Mouse (Mus musculus) urinary bladder, adult 2 months (tissue): ENCODE data around the gene Rabgap1l. TPM values are rescaled to one million over a fixed set of nuclear protein-coding genes. Genes with fewer than 3 reads are reported as not detected.
"Not testable (repeated sequence)": the region's sequence is repeated elsewhere in the genome, so short reads cannot be mapped to it uniquely, and the experiment has no call there.

Experiments used
- DNase-seq: peaks from one replicate; pipeline ENCODE4 v3.0.0; 2022; ENCODE audit warnings: low spot score
- polyA plus RNA-seq: library from polyadenylated mRNA; depleted of rRNA; stranded (reverse); fragments of >200 nt; gene quantifications from 2 replicates; pipeline ENCODE4 v1.2.3, GENCODE M21; 2012

The Rabgap1l gene
- polyA plus RNA-seq, 1 experiment, result 47.3 TPM

GRCm38 (mm10) chr1:160485731-160486130, 307.3 kb downstream of the Rabgap1l start:
- DNase-seq, result no peak

DNA sequence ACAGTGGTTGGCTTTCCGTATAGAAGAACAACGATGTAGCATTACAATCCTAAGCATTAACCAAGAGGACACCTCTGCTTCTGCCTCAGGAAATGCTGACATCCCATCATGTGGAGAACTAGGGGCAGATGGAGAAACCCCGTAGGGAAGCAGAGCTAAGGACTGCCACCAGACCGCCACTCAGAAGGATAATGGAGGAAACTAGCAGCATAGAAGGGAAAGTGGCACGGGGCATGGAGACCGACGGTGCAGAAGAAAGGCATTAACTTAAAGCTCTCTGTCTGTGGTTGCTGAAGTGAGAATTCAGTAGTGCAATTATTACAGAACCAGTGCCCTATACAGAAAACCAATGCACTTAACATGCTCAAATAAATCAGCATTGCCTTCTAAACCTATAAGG, 308.0 kb downstream of the Rabgap1l start:
- no peak for DNase-seq

DNA sequence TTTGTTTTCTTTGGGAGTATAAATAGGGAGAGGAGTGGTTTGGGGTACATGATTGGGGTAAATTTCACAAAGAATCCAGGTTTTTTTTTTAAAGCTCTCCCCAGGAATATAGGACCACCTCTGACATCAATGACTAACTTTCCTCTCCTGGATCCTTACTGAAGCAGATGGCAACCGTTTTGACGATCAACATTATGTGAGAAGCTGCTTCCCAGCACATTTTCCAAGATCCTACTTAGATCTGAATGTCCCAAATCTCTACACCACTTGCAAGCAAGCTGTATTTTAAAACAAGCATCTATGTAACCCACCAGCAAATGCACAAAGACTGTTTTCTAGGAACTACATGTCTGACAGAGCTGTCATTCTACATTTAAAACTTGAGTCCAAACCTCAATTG, 311.4 kb downstream of the Rabgap1l start:
- no peak for DNase-seq

DNA sequence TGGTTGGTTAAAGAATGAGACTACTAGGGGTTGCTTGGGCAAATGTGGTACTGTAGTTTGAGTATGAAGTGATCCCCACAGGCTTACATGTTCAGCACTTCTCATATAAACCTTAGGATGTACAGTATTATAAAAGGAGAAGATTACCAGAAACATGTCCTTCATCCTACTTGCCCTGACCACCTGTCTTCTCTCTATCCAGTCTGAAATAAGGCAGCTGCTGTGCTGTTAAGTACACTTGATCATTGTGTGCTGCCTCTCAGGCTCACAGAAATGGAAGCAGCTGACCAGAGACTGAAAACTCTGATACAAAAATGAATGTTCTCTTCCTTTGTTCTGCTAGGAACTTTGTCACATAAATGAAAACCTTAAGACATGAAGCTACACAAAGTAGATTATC, 325.6 kb downstream of the Rabgap1l start:
- no peak for DNase-seq

DNA sequence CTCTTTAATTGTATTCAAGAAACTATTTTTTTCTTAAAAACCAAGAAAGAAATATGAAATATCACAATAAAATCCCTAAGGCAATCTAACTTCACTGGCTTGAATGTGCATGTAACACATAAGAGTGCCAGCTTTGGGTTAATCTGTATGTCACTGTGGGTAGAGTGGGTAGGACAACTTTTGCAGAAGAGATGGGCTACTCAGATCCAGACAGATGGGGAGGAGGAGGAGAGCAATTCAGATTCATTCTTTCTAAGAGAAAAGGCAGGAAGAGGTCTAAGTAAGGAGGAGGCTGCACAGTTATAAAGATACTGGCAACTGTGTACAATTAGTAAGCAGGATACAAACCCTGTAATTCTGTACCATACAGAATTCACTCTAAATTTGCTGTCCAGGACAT, 327.8 kb downstream of the Rabgap1l start:
- DNase-seq, result no peak

- no peak for DNase-seq
These were observed 328.9 kb downstream of the Rabgap1l start for GRCm38 (mm10) chr1:160464148-160464547.

- DNase-seq, result no peak
These were observed 332.7 kb downstream of the Rabgap1l start for GRCm38 (mm10) chr1:160460346-160460745.

GRCm38 (mm10) chr1:160451663-160452062, 341.3 kb downstream of the Rabgap1l start:
- DNase-seq, result no peak

- DNase-seq, result no peak
These were observed 344.3 kb downstream of the Rabgap1l start for GRCm38 (mm10) chr1:160448681-160449080.

- no peak for DNase-seq
These were observed 346.2 kb downstream of the Rabgap1l start for GRCm38 (mm10) chr1:160446823-160447222.

- DNase-seq, result no peak
These were observed 349.5 kb downstream of the Rabgap1l start for GRCm38 (mm10) chr1:160443506-160443905.

- DNase-seq, result no peak
These were observed 351.3 kb downstream of the Rabgap1l start for GRCm38 (mm10) chr1:160441679-160442078.

GRCm38 (mm10) chr1:160441161-160441560, 351.9 kb downstream of the Rabgap1l start:
- no peak for DNase-seq

- no peak for DNase-seq
These were observed 354.2 kb downstream of the Rabgap1l start for GRCm38 (mm10) chr1:160438820-160439219.

- DNase-seq, result no peak
These were observed 375.7 kb downstream of the Rabgap1l start for GRCm38 (mm10) chr1:160417196-160417854.

DNA sequence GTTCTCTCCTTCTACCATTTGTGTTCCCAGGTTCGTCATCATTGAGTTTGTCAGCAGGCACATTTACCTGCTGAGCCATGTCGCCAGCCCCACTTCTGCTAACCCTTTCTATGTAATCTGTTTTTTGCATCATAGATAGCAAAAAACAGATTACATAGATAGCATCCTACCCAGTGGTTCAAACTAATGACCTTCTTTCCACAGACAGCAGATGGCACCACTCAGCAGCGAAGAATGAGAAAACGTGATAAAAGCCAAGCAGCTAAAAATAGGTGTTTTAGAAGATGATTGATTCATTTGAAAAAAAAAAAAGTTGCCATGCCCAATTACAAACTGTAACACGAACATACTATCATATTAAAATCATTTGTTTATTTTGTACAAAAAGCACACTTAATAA, 382.2 kb downstream of the Rabgap1l start:
- DNase-seq, result no peak

DNA sequence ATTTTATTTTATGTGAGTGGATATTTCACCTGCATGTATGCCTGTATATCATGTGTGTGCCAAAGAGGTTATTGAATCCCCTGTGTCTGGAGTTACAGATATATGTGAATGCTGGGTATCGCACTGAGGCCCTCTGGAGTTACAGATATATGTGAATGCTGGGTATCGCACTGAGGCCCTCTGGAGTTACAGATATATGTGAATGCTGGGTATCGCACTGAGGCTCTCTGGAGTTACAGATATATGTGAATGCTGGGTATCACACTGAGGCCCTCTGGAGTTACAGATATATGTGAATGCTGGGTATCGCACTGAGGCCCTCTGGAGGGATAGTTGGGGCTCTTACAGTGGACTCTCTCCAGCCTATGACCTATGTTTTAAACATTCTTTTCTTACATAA, 383.3 kb downstream of the Rabgap1l start:
- not testable (repeated sequence) for DNase-seq

- DNase-seq, result no peak
These were observed 383.9 kb downstream of the Rabgap1l start for GRCm38 (mm10) chr1:160409123-160409522.

GRCm38 (mm10) chr1:160408302-160408897, 384.6 kb downstream of the Rabgap1l start:
- DNase-seq, result no peak

DNA sequence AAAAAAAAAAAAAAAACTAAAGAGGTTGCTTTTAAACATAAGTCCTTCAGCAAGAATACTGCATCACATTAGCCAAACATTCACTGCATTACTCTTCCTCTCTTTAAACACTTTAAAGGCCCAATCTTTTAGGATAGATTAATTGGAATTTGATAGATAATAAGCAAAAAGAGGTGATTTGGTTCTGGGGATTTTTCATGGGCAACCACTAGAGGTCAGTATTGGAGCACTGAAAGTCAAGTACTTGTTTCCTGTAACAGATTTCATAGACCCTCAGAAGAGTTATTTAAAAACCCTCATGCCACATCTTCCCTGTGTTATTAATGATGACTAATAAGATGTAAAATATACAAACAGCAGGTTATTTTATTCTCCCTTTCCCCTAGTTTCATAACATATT, 393.6 kb downstream of the Rabgap1l start:
- no peak for DNase-seq

DNA sequence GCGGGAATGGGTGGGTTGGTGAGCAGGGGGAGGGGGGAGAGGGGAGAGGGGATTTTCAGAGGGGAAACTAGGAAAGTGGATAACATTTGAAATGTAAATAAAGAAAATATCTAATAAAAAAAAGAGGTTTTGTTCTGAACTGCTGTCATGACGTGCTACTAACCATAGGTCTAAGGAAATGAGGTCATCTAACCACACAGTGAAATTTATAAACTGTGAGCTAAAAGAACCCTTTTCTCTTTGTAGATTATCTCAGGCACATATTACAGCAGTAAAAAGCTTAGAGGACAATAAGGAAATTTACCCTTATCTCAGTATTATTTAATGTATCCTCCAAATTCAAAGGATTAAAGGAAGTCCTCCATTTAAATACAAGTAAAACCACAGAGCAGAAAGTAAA, 396.0 kb downstream of the Rabgap1l start:
- no peak for DNase-seq

GRCm38 (mm10) chr1:160387446-160387845, 405.6 kb downstream of the Rabgap1l start:
- DNase-seq, result no peak

- no peak for DNase-seq
These were observed 414.6 kb downstream of the Rabgap1l start for GRCm38 (mm10) chr1:160378367-160378766.
